Mouse (Mus musculus) duodenum, adult 2 months (tissue): ENCODE results near the gene Ankzf1. TPM values are rescaled to one million over a fixed set of nuclear protein-coding genes. Genes with fewer than 3 reads are reported as not detected.

Experiments
- polyA plus RNA-seq: library from polyadenylated mRNA; depleted of rRNA; stranded (reverse); fragments of >200 nt; gene quantifications from 2 replicates; pipeline ENCODE4 v1.2.3, GENCODE M21; 2012; ENCODE audit warnings: low replicate concordance; rRNA removed

The Ankzf1 gene
- 13.9 and 15.1 TPM in 2 replicates for polyA plus RNA-seq

GRCm38 (mm10) chr1:75191622-75192402, at the start of gene Ankzf1, which contains the start of gene Atg9a:
Gene Ankzf1 (plus strand): TSS chr1:75192151.
Gene Atg9a (minus strand): TSS chr1:75192196.

GRCm38 (mm10) chr1:75142301-75143261, 49.4 kb upstream of the Ankzf1 start, which contains the start of the genes Cnppd1 and Retreg2:
Gene Cnppd1 (minus strand): TSS chr1:75142711.
Gene Retreg2 (plus strand): TSS chr1:75142778.

GRCm38 (mm10) chr1:75168472-75169464, 23.2 kb upstream of the Ankzf1 start, which contains the start of gene Zfand2b:
Gene Zfand2b (plus strand): TSS chr1:75168646.

GRCm38 (mm10) chr1:75180105-75180590, 11.8 kb upstream of the Ankzf1 start, which contains the start of gene Abcb6:
Gene Abcb6 (minus strand): TSS chr1:75180392.

GRCm38 (mm10) chr1:75210136-75211087, 18.5 kb downstream of the Ankzf1 start, which contains the start of the genes Glb1l and Stk16:
Gene Glb1l (minus strand): TSS chr1:75210813.
Gene Stk16 (plus strand): TSS chr1:75210838.

GRCm38 (mm10) chr1:75219531-75219930, 27.6 kb downstream of the Ankzf1 start, which contains the start of gene Tuba4a:
Gene Tuba4a (minus strand): TSS chr1:75219865.

GRCm38 (mm10) chr1:75231664-75232152, 39.8 kb downstream of the Ankzf1 start, which contains the start of gene A630095N17Rik:
Gene A630095N17Rik (minus strand): TSS chr1:75232102.

GRCm38 (mm10) chr1:75236117-75237050, 44.4 kb downstream of the Ankzf1 start, which contains the start of gene Dnajb2:
Gene Dnajb2 (plus strand): TSS chr1:75236406.

Other genes with a start within 250 kb of the Ankzf1 start
- 107 and 239 TPM in 2 replicates for gene Ihh, start 240.5 kb upstream of the Ankzf1 start, polyA plus RNA-seq
- gene Nhej1, start 67.0 kb upstream of the Ankzf1 start, polyA plus RNA-seq, result 1.7 and 2.3 TPM in 2 replicates
- 1.2 and 2.3 TPM in 2 replicates for gene Slc23a3, start 58.3 kb upstream of the Ankzf1 start, polyA plus RNA-seq
- gene Cnppd1, start 49.4 kb upstream of the Ankzf1 start, polyA plus RNA-seq, result 40.3 and 56.9 TPM in 2 replicates
- 55.7 and 99.5 TPM in 2 replicates for gene Retreg2, start 49.4 kb upstream of the Ankzf1 start, polyA plus RNA-seq
- gene Zfand2b, start 23.5 kb upstream of the Ankzf1 start, polyA plus RNA-seq, result 63.2 and 93.5 TPM in 2 replicates
- gene Abcb6, start 11.8 kb upstream of the Ankzf1 start, polyA plus RNA-seq, result 20.6 and 30.7 TPM in 2 replicates
- 68.6 and 124 TPM in 2 replicates for gene Atg9a, start within 50 bp of the Ankzf1 start, polyA plus RNA-seq
- 1.0 and 1.3 TPM in 2 replicates for gene Glb1l, start 18.7 kb downstream of the Ankzf1 start, polyA plus RNA-seq
- gene Stk16, start 18.7 kb downstream of the Ankzf1 start, polyA plus RNA-seq, result 215 and 279 TPM in 2 replicates
- gene Tuba4a, start 27.7 kb downstream of the Ankzf1 start, polyA plus RNA-seq, result 83.6 and 122 TPM in 2 replicates
- not detected in 2 replicates for gene A630095N17Rik, start 40.0 kb downstream of the Ankzf1 start, polyA plus RNA-seq
- gene Dnajb2, start 44.3 kb downstream of the Ankzf1 start, polyA plus RNA-seq, result 18.0 and 21.0 TPM in 2 replicates
- gene Ptprn, start 72.4 kb downstream of the Ankzf1 start, polyA plus RNA-seq, result 5.3 and 6.2 TPM in 2 replicates
- gene Resp18, start 86.3 kb downstream of the Ankzf1 start, polyA plus RNA-seq, result 4.1 and 5.5 TPM in 2 replicates
- gene Dnpep, start 125.8 kb downstream of the Ankzf1 start, polyA plus RNA-seq, result 188 and 371 TPM in 2 replicates
- gene Des, start 168.2 kb downstream of the Ankzf1 start, polyA plus RNA-seq, result 207 and 271 TPM in 2 replicates
- gene Speg, start 183.1 kb downstream of the Ankzf1 start, polyA plus RNA-seq, result 32.3 and 57.1 TPM in 2 replicates
- 231 and 278 TPM in 2 replicates for gene Gmppa, start 243.8 kb downstream of the Ankzf1 start, polyA plus RNA-seq